Mouse (Mus musculus) CD4-positive naive resting alpha-beta T cell, adult 76 days (primary cell): ENCODE results near the gene Akt3. TPM values are rescaled to one million over a fixed set of nuclear protein-coding genes. Genes with fewer than 3 reads are reported as not detected.

ENCODE experiments used
- total RNA-seq: library from RNA; stranded (reverse); gene quantifications from one replicate; pipeline ENCODE4 v1.2.4, GENCODE M21; 2023

Akt3 gene
- total RNA-seq = 47.8 TPM

DNA sequence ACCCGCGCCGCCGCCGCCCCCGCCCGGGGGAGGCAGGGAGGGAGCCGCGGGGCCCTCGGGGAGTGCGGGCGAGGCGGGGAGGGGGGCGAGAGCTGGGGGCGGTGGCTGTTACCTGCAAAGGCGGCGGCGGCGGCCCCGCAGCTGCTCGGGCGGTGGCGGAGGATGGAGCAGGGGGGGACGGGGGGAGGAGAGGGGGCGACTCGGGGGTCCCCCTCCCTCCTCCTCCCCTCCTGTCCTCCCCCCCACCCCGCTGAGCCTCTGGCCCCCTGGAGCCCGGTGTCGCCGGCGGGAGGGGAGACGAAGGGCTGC is at the start of gene Akt3:
Akt3 (minus strand) TSS at position 170 of the 309 bp plus-strand sequence.

Other genes starting within 250 kb of the Akt3 start
- gene Zbtb18, start 184.1 kb upstream of the Akt3 start, total RNA-seq = 27.2 TPM